Mouse (Mus musculus): ENCODE results near the gene Grb2.

- TF ChIP-seq POLR2A (IDR thresholded peaks at IDR 0.05; ENCODE audit: insufficient read depth, low read depth, low read length), result no peak
- TF ChIP-seq CTCF (IDR thresholded peaks at IDR 0.05; ENCODE audit: insufficient read depth, low read depth, low read length), result no peak
These were observed 36.0 kb upstream of the Grb2 start for GRCm38 (mm10) chr11:115744385-115744784.
